Mouse (Mus musculus): Measurements from ENCODE around the gene Tbc1d22b.

DNA sequence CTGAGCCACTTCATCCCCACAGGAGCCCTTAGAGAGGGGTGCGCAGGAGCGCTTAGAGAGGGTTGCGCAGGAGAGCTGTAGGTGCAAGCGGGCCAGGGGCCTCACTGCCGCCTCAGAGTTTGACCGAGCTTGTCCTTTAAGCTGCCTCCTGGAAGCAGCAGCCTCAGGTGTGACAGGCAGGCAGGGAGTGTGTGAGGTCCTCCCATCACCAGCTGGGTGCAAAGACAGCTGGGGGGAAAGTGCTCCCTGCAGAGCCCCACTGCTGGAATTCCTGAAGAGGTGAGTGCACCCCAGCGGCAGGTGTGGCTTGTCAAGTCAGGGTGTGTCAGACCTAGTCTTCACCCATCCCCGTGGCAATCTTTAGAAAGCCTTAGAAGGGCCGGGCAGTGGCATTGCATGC lies 37.3 kb downstream of the Tbc1d22b start:
- TF ChIP-seq POLR2A (IDR thresholded peaks at IDR 0.05; ENCODE audit: insufficient read depth, low read length) (no peak), CTCF (IDR thresholded peaks at IDR 0.05; ENCODE audit: low read depth, low read length) (no peak)

Data from ES-Bruce4 (cell line).